Mouse (Mus musculus) midbrain, postnatal 0 days (tissue): Measurements from ENCODE around the gene Wdr60. TPM values are rescaled to one million over a fixed set of nuclear protein-coding genes. Genes with fewer than 3 reads are reported as not detected.

ENCODE experiments used
- ATAC-seq: fragments of 200-750 bp; cut with Nextera tagmentation; 2 replicates; pipeline ENCODE4 v1.8.0; 2017; ENCODE audit warnings: moderate number of reproducible peaks, mild to moderate bottlenecking, moderate TSS enrichment, moderate library complexity; ENCODE audit not compliant: low FRiP score
- DNase-seq: peaks from one replicate; pipeline ENCODE4 v3.0.0-alpha.2; 2015; ENCODE audit warnings: low spot score
- H3K27ac ChIP-seq: fragments of 300-500 bp; sonication (generic); 2 replicates; pipeline ENCODE4 v1.5.1; 2014; ENCODE audit warnings: low read depth, mild to moderate bottlenecking, low read length, mixed read lengths
- H3K27me3 ChIP-seq: fragments of 300-500 bp; sonication (generic); 2 replicates; pipeline ENCODE4 v1.6.1; 2014; ENCODE audit warnings: low read length, control low read depth, mixed read lengths; ENCODE audit not compliant: insufficient read depth
- H3K36me3 ChIP-seq: fragments of 300-500 bp; sonication (generic); 2 replicates; pipeline ENCODE4 v1.6.1; 2014; ENCODE audit warnings: low read length, control low read depth, mixed read lengths; ENCODE audit not compliant: insufficient read depth
- H3K4me1 ChIP-seq: fragments of 300-500 bp; sonication (generic); 2 replicates; pipeline ENCODE4 v1.6.1; 2014; ENCODE audit warnings: mild to moderate bottlenecking, control low read depth, antibody characterized with exemption, low read length, mixed read lengths; ENCODE audit not compliant: insufficient read depth
- H3K4me2 ChIP-seq: fragments of 300-500 bp; sonication (generic); 2 replicates; pipeline ENCODE4 v1.6.1; 2014; ENCODE audit warnings: low read depth, mild to moderate bottlenecking, low read length, mixed read lengths; ENCODE audit not compliant: poor library complexity, severe bottlenecking
- H3K4me3 ChIP-seq: fragments of 300-500 bp; sonication (generic); 2 replicates; pipeline ENCODE4 v1.5.1; 2014; ENCODE audit warnings: low read depth, mild to moderate bottlenecking, low read length, moderate library complexity
- H3K9ac ChIP-seq: fragments of 300-500 bp; sonication (generic); replicated peaks from 2 replicates; pipeline ENCODE4 v1.6.1; 2014; ENCODE audit warnings: mild to moderate bottlenecking, low read length, moderate library complexity, mixed read lengths; ENCODE audit not compliant: poor library complexity, severe bottlenecking
- H3K9me3 ChIP-seq: fragments of 300-500 bp; sonication (generic); 2 replicates; pipeline ENCODE4 v1.6.1; 2016; ENCODE audit warnings: low read length, control low read depth
- CTCF ChIP-seq: IDR thresholded peaks from 2 replicates; pipeline ENCODE4 v1.5.1; 2016; ENCODE audit warnings: antibody characterized with exemption, mild to moderate bottlenecking
- WGBS: fragments of 180-500 bp; shearing (Covaris S2); extraction: QIAGEN DNeasy Blood & Tissue Kit; methylation state at CpG from one replicate; pipeline ENCODE4 v1.1.7; 2014; 5-methylcytosine and 5-hydroxymethylcytosine counted together
- polyA plus RNA-seq: library from polyadenylated mRNA; unstranded; fragments of >200 nt; fragmentation: Nextera tagmentation; extraction: Ambion mirVana; gene quantifications from 2 replicates; pipeline ENCODE4 v1.2.1, GENCODE M21; 2015
- total RNA-seq: library from RNA; depleted of rRNA; stranded (reverse); fragments of >200 nt; gene quantifications from 2 replicates; pipeline ENCODE4 v1.2.3, GENCODE M21; 2014

Wdr60 gene
- total and polyA plus RNA-seq, 2 experiments from 2014 or later, result 12.8 to 17.5 TPM

GRCm38 (mm10) chr12:116258321-116258720 is 4.5 kb downstream of the Wdr60 start:
- H3K36me3 ChIP-seq, result 0 out of 2 replicates have a peak, but pooled peaks cover 6% of the 10 kb centered on the region
- no peak overlapping the region for H3K27ac ChIP-seq
- no peak for TF ChIP-seq CTCF
- no peak for ATAC-seq
- H3K4me1 ChIP-seq, result 0 out of 2 replicates have a peak, but pooled peaks cover 1% of the 10 kb centered on the region
- 91% methylated on average over 2 of the region's 2 CpGs for WGBS
- H3K4me2 ChIP-seq, result no peak overlapping the region
- H3K9me3 ChIP-seq, result no peaks in the 10 kb centered on the region
- DNase-seq, result no peak
- no peak overlapping the region for H3K9ac ChIP-seq
- no peaks in the 10 kb centered on the region for H3K27me3 ChIP-seq
- H3K4me3 ChIP-seq, result no peak overlapping the region

GRCm38 (mm10) chr12:116255636-116256035 is 7.2 kb downstream of the Wdr60 start:
- no peaks in the 10 kb centered on the region for H3K4me1 ChIP-seq
- no peaks in the 10 kb centered on the region for H3K27me3 ChIP-seq
- WGBS, result 92% methylated on average over 11 of the region's 11 CpGs
- H3K9ac ChIP-seq, result no peak overlapping the region
- DNase-seq (no peak), ATAC-seq (no peak)
- H3K4me3 ChIP-seq, result no peak overlapping the region
- no peak overlapping the region for H3K4me2 ChIP-seq
- no peaks in the 10 kb centered on the region for H3K9me3 ChIP-seq
- H3K27ac ChIP-seq, result no peak overlapping the region
- H3K36me3 ChIP-seq, result peaks cover 11% of the 10 kb centered on the region
- no peak for TF ChIP-seq CTCF

- Histone ChIP-seq H3K9ac (no peak overlapping the region), H3K27me3 (no peaks in the 10 kb centered on the region), H3K36me3 (peaks cover 11% of the 10 kb centered on the region), H3K4me1 (no peaks in the 10 kb centered on the region), H3K27ac (no peak overlapping the region), H3K4me3 (no peak overlapping the region), H3K4me2 (no peak overlapping the region), H3K9me3 (no peaks in the 10 kb centered on the region)
- WGBS, result 78% methylated on average over 8 of the region's 8 CpGs
- ATAC-seq (no peak), DNase-seq (no peak)
- no peak for TF ChIP-seq CTCF
Observed at GRCm38 (mm10) chr12:116254652-116255051, 8.2 kb downstream of the Wdr60 start.

GRCm38 (mm10) chr12:116244601-116245000 is 18.2 kb downstream of the Wdr60 start:
- TF ChIP-seq CTCF, result no peak
- no peaks in the 10 kb centered on the region for H3K4me1 ChIP-seq
- H3K27ac ChIP-seq, result no peak overlapping the region
- H3K4me2 ChIP-seq, result no peak overlapping the region
- peaks cover 41% of the 10 kb centered on the region; the same call in 1 of the 2 replicates for H3K36me3 ChIP-seq
- no peak overlapping the region for H3K4me3 ChIP-seq
- H3K27me3 ChIP-seq, result no peaks in the 10 kb centered on the region
- ATAC-seq (no peak), DNase-seq (no peak)
- no peaks in the 10 kb centered on the region for H3K9me3 ChIP-seq
- 85% methylated on average over 1 of the region's 1 CpGs for WGBS
- H3K9ac ChIP-seq, result no peak overlapping the region

GRCm38 (mm10) chr12:116238803-116239202 is 24.0 kb downstream of the Wdr60 start:
- no peak overlapping the region for H3K4me3 ChIP-seq
- peaks cover 16% of the 10 kb centered on the region; the same call in 1 of the 2 replicates for H3K36me3 ChIP-seq
- ATAC-seq (no peak), DNase-seq (no peak)
- H3K4me2 ChIP-seq, result no peak overlapping the region
- no peak overlapping the region for H3K27ac ChIP-seq
- TF ChIP-seq CTCF, result no peak
- H3K9ac ChIP-seq, result no peak overlapping the region
- H3K9me3 ChIP-seq, result no peaks in the 10 kb centered on the region
- 91% methylated on average over 3 of the region's 3 CpGs for WGBS
- no peaks in the 10 kb centered on the region for H3K27me3 ChIP-seq
- H3K4me1 ChIP-seq, result no peaks in the 10 kb centered on the region

- Histone ChIP-seq H3K4me3 (no peak overlapping the region), H3K27me3 (no peaks in the 10 kb centered on the region), H3K9ac (no peak overlapping the region), H3K4me1 (no peaks in the 10 kb centered on the region), H3K9me3 (no peaks in the 10 kb centered on the region), H3K4me2 (no peak overlapping the region), H3K36me3 (peaks cover 16% of the 10 kb centered on the region; the same call in 1 of the 2 replicates), H3K27ac (no peak overlapping the region)
- DNase-seq (no peak), ATAC-seq (no peak)
- TF ChIP-seq CTCF, result no peak
Observed at GRCm38 (mm10) chr12:116238370-116238769, 24.5 kb downstream of the Wdr60 start.
